Mouse (Mus musculus): ENCODE measurements around the gene S100a6.
A peak's percentile ranks its signal among the peaks of the same experiment; 100 is the strongest.

Gene S100a6

GRCm38 (mm10) chr3:90600458-90601195 is 12.1 kb upstream of the S100a6 start:
- no peak for DNase-seq (ENCODE audit: low read depth)

GRCm38 (mm10) chr3:90601486-90602110 is 11.1 kb upstream of the S100a6 start, which contains the start of gene Gm42674:
Gm42674 (plus strand) TSS chr3:90601904.
- DNase-seq (ENCODE audit: low read depth), result no peak

- DNase-seq (ENCODE audit: low read depth), result peak; percentile 61
Measured at GRCm38 (mm10) chr3:90603623-90604022, 9.1 kb upstream of the S100a6 start, which contains the start of gene S100a4. S100a4 (plus strand) TSS chr3:90603771.

GRCm38 (mm10) chr3:90604416-90604815 is 8.3 kb upstream of the S100a6 start:
- peak; percentile 49 for DNase-seq (ENCODE audit: low read depth)

- peak; percentile 63 for DNase-seq (ENCODE audit: low read depth)
Measured at GRCm38 (mm10) chr3:90605049-90605448, 7.6 kb upstream of the S100a6 start.

GRCm38 (mm10) chr3:90605736-90606135 is 6.9 kb upstream of the S100a6 start:
- DNase-seq (ENCODE audit: low read depth), result no peak

- no peak for DNase-seq (ENCODE audit: low read depth)
Measured at GRCm38 (mm10) chr3:90606185-90606584, 6.5 kb upstream of the S100a6 start.

GRCm38 (mm10) chr3:90607361-90607760 is 5.3 kb upstream of the S100a6 start:
- DNase-seq (ENCODE audit: low read depth), result no peak

GRCm38 (mm10) chr3:90608223-90608622 is 4.5 kb upstream of the S100a6 start, which contains the start of gene S100a5:
S100a5 (plus strand) TSS chr3:90608523.
- DNase-seq (ENCODE audit: low read depth), result no peak

- DNase-seq (ENCODE audit: low read depth), result no peak
Measured at GRCm38 (mm10) chr3:90609102-90609501, 3.6 kb upstream of the S100a6 start.

GRCm38 (mm10) chr3:90611494-90611893 is 1.2 kb upstream of the S100a6 start:
- no peak for DNase-seq (ENCODE audit: low read depth)

- peak; percentile 72 for DNase-seq (ENCODE audit: low read depth)
Measured at GRCm38 (mm10) chr3:90612061-90612460, 621 bp upstream of the S100a6 start.

- peak; percentile 53 for DNase-seq (ENCODE audit: low read depth)
Measured at GRCm38 (mm10) chr3:90613461-90614147, 922 bp downstream of the S100a6 start.

GRCm38 (mm10) chr3:90614148-90614530 is 1.5 kb downstream of the S100a6 start:
- no peak for DNase-seq (ENCODE audit: low read depth)

- no peak for DNase-seq (ENCODE audit: low read depth)
Measured at GRCm38 (mm10) chr3:90614611-90615251, 2.0 kb downstream of the S100a6 start.

GRCm38 (mm10) chr3:90615415-90615814 is 2.7 kb downstream of the S100a6 start:
- peak; percentile 93 for DNase-seq (ENCODE audit: low read depth)

- DNase-seq (ENCODE audit: low read depth), result no peak
Measured at GRCm38 (mm10) chr3:90615911-90616310, 3.2 kb downstream of the S100a6 start.

- DNase-seq (ENCODE audit: low read depth), result peak; percentile 67
Measured at GRCm38 (mm10) chr3:90617586-90617985, 4.9 kb downstream of the S100a6 start.

GRCm38 (mm10) chr3:90621552-90621951 is 8.9 kb downstream of the S100a6 start:
- no peak for DNase-seq (ENCODE audit: low read depth)

- DNase-seq (ENCODE audit: low read depth), result peak; percentile 65
Measured at GRCm38 (mm10) chr3:90623435-90624071, 10.9 kb downstream of the S100a6 start.

- DNase-seq (ENCODE audit: low read depth), result no peak
Measured at GRCm38 (mm10) chr3:90625496-90625895, 12.8 kb downstream of the S100a6 start.
